Mouse (Mus musculus) liver, embryonic 14.5 days (tissue): Measurements from ENCODE around the gene Lrg1. TPM values are rescaled to one million over a fixed set of nuclear protein-coding genes. Genes with fewer than 3 reads are reported as not detected.

ENCODE experiments used
- ATAC-seq: fragments of 200-750 bp; cut with Nextera tagmentation; 2 replicates; pipeline ENCODE4 v1.8.0; 2017; ENCODE audit warnings: moderate number of reproducible peaks, mild to moderate bottlenecking, moderate library complexity; ENCODE audit not compliant: insufficient read depth
- DNase-seq, 3 experiments: peaks; one replicate each; pipeline ENCODE4 v3.0.0-alpha.2; 2012 to 2013; ENCODE audit warnings: low read depth in 3 of 3, low spot score in 3 of 3
- H3K27ac ChIP-seq: fragments of 300-500 bp; sonication (generic); 2 replicates; pipeline ENCODE4 v1.5.1; 2014; ENCODE audit warnings: moderate library complexity, mild to moderate bottlenecking, control low read depth, inconsistent platforms
- H3K27me3 ChIP-seq: fragments of 300-500 bp; sonication (generic); 2 replicates; pipeline ENCODE4 v1.6.1; 2014; ENCODE audit warnings: mild to moderate bottlenecking, low read length, moderate library complexity; ENCODE audit not compliant: control insufficient read depth, insufficient read depth
- H3K36me3 ChIP-seq: fragments of 300-500 bp; sonication (generic); replicated peaks from 2 replicates; pipeline ENCODE4 v1.6.1; 2014; ENCODE audit warnings: low read depth; ENCODE audit not compliant: control insufficient read depth, insufficient read depth
- H3K4me1 ChIP-seq, 2 experiments: fragments of 200-500 bp in 1 of 2; fragments of 300-500 bp in 1 of 2; sonication (generic) in 1 of 2; replicated peaks; 2 replicates each; pipeline ENCODE4 v1.6.1; 2012 to 2014; ENCODE audit warnings: antibody characterized with exemption in 1 of 2, inconsistent platforms in 1 of 2, low read length in 1 of 2; ENCODE audit not compliant: control insufficient read depth in 2 of 2, insufficient read depth in 2 of 2
- H3K4me2 ChIP-seq: fragments of 300-500 bp; sonication (generic); 2 replicates; pipeline ENCODE4 v1.6.1; 2014; ENCODE audit warnings: low read depth, mild to moderate bottlenecking, control low read depth, moderate library complexity
- H3K4me3 ChIP-seq, 2 experiments: fragments of 200-500 bp in 1 of 2; fragments of 300-500 bp in 1 of 2; sonication (generic) in 1 of 2; 2 replicates each; pipeline ENCODE4 v1.5.1; 2012 to 2014; ENCODE audit warnings: low read depth in 2 of 2, low read length in 2 of 2, mild to moderate bottlenecking in 2 of 2, control low read depth in 1 of 2, inconsistent platforms in 1 of 2, moderate library complexity in 1 of 2; ENCODE audit not compliant: insufficient read depth in 1 of 2
- H3K9ac ChIP-seq: fragments of 300-500 bp; sonication (generic); replicated peaks from 2 replicates; pipeline ENCODE4 v1.6.1; 2014; ENCODE audit warnings: mild to moderate bottlenecking, control low read depth, moderate library complexity
- H3K9me3 ChIP-seq: fragments of 300-500 bp; sonication (generic); 2 replicates; pipeline ENCODE4 v1.6.1; 2016; ENCODE audit warnings: low read length, mixed read lengths; ENCODE audit not compliant: control insufficient read depth
- CTCF ChIP-seq: IDR thresholded peaks from 2 replicates; pipeline ENCODE4 v1.5.1; 2016; ENCODE audit warnings: antibody characterized with exemption, low read depth, control low read depth
- EP300 ChIP-seq: IDR thresholded peaks from 2 replicates; pipeline ENCODE4 v1.6.1; 2016; ENCODE audit warnings: antibody characterized with exemption, low read depth
- WGBS: fragments of 180-500 bp; shearing (Covaris S2); extraction: QIAGEN DNeasy Blood & Tissue Kit; methylation state at CpG from one replicate; pipeline ENCODE4 v1.1.7; 2014; ENCODE audit not compliant: insufficient replicate concordance; 5-methylcytosine and 5-hydroxymethylcytosine counted together
- polyA plus RNA-seq, 2 experiments: library from polyadenylated mRNA; depleted of rRNA in 1 of 2; stranded (reverse) in 1 of 2; unstranded in 1 of 2; fragments of >200 nt; fragmentation: Nextera tagmentation in 1 of 2; extraction: Ambion mirVana in 1 of 2; gene quantifications; 2 replicates each; pipeline versions ENCODE4 v1.2.1 to v1.2.3; 2012 to 2014

Lrg1 gene
- polyA plus RNA-seq, 2 experiments: 0.09 to 0.67 TPM

GRCm38 (mm10) chr17:56102927-56103326 lies 18.9 kb downstream of the Lrg1 start:
- Histone ChIP-seq H3K9ac (no peak overlapping the region), H3K36me3 (peaks cover 7% of the 10 kb centered on the region), H3K27me3 (no peaks in the 10 kb centered on the region), H3K4me1 (no peaks in the 10 kb centered on the region), H3K4me2 (no peak overlapping the region), H3K4me3 (no peak overlapping the region), H3K9me3 (no peaks in the 10 kb centered on the region), H3K27ac (no peak overlapping the region)
- TF ChIP-seq CTCF: no peak
- no peak for TF ChIP-seq EP300
- ATAC-seq (no peak), DNase-seq (no peak)
- WGBS: 86% methylated on average over 9 of the region's 9 CpGs

GRCm38 (mm10) chr17:56102158-56102557 lies 19.6 kb downstream of the Lrg1 start:
- Histone ChIP-seq H3K36me3 (peaks cover 12% of the 10 kb centered on the region), H3K9ac (no peak overlapping the region), H3K4me2 (no peak overlapping the region), H3K27ac (no peak overlapping the region), H3K4me1 (no peaks in the 10 kb centered on the region), H3K27me3 (no peaks in the 10 kb centered on the region), H3K9me3 (no peaks in the 10 kb centered on the region), H3K4me3 (no peak overlapping the region)
- ATAC-seq (no peak), DNase-seq (no peak)
- TF ChIP-seq CTCF: no peak
- no peak for TF ChIP-seq EP300
- WGBS: 86% methylated on average over 5 of the region's 5 CpGs

- no peak overlapping the region for H3K4me3 ChIP-seq
- H3K9ac ChIP-seq: no peak overlapping the region
- H3K4me2 ChIP-seq: no peak overlapping the region
- TF ChIP-seq EP300 (no peak), CTCF (no peak)
- H3K36me3 ChIP-seq: peaks cover 19% of the 10 kb centered on the region
- H3K4me1 ChIP-seq: no peaks in the 10 kb centered on the region
- 83% methylated on average over 3 of the region's 3 CpGs for WGBS
- H3K27me3 ChIP-seq: no peaks in the 10 kb centered on the region
- no peak overlapping the region for H3K27ac ChIP-seq
- ATAC-seq (no peak), DNase-seq (no peak)
- no peaks in the 10 kb centered on the region for H3K9me3 ChIP-seq
Observed at GRCm38 (mm10) chr17:56100811-56101210, 21.0 kb downstream of the Lrg1 start.

GRCm38 (mm10) chr17:56098711-56099572 lies 22.9 kb downstream of the Lrg1 start:
- H3K4me2 ChIP-seq: no peak overlapping the region
- H3K36me3 ChIP-seq: peaks cover 21% of the 10 kb centered on the region
- DNase-seq (no peak), ATAC-seq (no peak)
- no peak overlapping the region for H3K27ac ChIP-seq
- H3K9ac ChIP-seq: no peak overlapping the region
- TF ChIP-seq EP300 (no peak), CTCF (peak; percentile 47)
- H3K9me3 ChIP-seq: no peaks in the 10 kb centered on the region
- no peaks in the 10 kb centered on the region for H3K4me1 ChIP-seq
- WGBS: 77% methylated on average over 15 of the region's 15 CpGs
- no peak overlapping the region for H3K4me3 ChIP-seq
- H3K27me3 ChIP-seq: no peaks in the 10 kb centered on the region

GRCm38 (mm10) chr17:56098180-56098579 lies 23.6 kb downstream of the Lrg1 start:
- DNase-seq (no peak), ATAC-seq (no peak)
- Histone ChIP-seq H3K27me3 (no peaks in the 10 kb centered on the region), H3K4me3 (no peak overlapping the region), H3K9me3 (no peaks in the 10 kb centered on the region), H3K27ac (no peak overlapping the region), H3K4me2 (no peak overlapping the region), H3K9ac (no peak overlapping the region), H3K36me3 (peaks cover 21% of the 10 kb centered on the region), H3K4me1 (no peaks in the 10 kb centered on the region)
- 84% methylated on average over 8 of the region's 8 CpGs for WGBS
- TF ChIP-seq CTCF (no peak), EP300 (no peak)
